Mouse (Mus musculus): ENCODE results near the gene Tcstv1. TPM values are rescaled to one million over a fixed set of nuclear protein-coding genes. Genes with fewer than 3 reads are reported as not detected.
"Not testable (repeated sequence)": the region's sequence is repeated elsewhere in the genome, so short reads cannot be mapped to it uniquely, and the experiment has no call there.

The Tcstv1 gene
- not detected for total RNA-seq (2021)
- long read RNA-seq, experiment 1: 0 reads
- long read RNA-seq, experiment 2: 0 reads

DNA sequence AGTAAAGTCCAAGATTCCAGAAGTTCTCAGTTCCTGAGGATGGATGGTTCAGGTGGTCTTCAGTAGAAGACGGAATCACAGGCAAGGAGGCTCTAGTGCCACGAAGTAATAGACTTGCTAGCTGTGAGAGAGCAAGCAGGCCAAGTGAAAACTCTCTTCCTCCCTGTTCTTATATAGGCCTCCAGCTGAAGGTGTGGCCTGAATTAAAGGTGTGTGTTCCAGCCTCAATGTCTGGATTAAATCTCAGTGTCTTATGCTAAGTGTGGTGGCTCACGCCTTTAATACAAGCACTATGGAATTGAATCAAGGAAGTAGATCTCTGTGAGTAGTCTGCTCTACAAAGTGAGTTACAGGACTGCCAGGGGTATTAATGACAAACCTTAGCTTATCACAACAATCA is at the start of gene Tcstv1:
Tcstv1 (minus strand) TSS at position 101 of the 400 bp plus-strand sequence.
- not testable (repeated sequence) for DNase-seq

GRCm38 (mm10) chr13:119929172-119929571 is 34.6 kb upstream of the Tcstv1 start, which contains the start of gene Gm21761:
Gm21761 (minus strand) TSS chr13:119929272.
- not testable (repeated sequence) for DNase-seq

GRCm38 (mm10) chr13:119924597-119925340 is 30.2 kb upstream of the Tcstv1 start:
- DNase-seq: not testable (repeated sequence)

GRCm38 (mm10) chr13:119916966-119917722 is 22.6 kb upstream of the Tcstv1 start:
- DNase-seq: not testable (repeated sequence)

- DNase-seq: not testable (repeated sequence)
Observed at GRCm38 (mm10) chr13:119916449-119916848, 21.9 kb upstream of the Tcstv1 start.

GRCm38 (mm10) chr13:119898549-119898948 is 4.0 kb upstream of the Tcstv1 start:
- DNase-seq: not testable (repeated sequence)

GRCm38 (mm10) chr13:119886896-119887295 is 7.7 kb downstream of the Tcstv1 start:
- DNase-seq: not testable (repeated sequence)

DNA sequence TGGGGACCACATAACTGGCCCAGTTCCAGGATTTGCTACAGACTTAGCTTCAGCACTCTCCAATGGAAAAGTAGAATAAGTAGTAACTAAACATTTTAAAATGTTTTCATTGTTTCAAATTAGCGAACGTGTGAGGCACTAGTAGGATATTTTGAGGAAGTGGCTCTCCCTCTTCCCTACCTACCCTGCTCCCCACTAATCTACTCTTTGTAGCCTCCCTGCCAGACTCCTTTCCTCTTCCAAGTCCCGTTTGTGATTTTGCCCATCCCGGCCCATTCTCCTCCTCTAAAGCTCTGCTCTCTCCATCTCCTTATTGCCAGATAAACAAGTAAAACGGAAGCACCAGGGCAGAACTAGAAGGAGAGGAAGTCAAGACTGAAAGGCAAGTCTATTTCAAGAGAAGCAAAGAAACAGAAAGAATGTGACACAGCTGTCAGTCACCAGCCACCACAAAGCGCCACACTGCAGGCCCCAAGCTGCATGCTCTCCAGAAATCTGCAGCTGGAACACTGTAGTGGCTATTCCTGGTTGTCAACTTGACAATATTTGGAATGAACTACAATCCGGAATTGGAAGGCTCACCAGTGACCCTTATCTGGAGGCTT is 30.1 kb downstream of the Tcstv1 start:
- DNase-seq: not testable (repeated sequence)

DNA sequence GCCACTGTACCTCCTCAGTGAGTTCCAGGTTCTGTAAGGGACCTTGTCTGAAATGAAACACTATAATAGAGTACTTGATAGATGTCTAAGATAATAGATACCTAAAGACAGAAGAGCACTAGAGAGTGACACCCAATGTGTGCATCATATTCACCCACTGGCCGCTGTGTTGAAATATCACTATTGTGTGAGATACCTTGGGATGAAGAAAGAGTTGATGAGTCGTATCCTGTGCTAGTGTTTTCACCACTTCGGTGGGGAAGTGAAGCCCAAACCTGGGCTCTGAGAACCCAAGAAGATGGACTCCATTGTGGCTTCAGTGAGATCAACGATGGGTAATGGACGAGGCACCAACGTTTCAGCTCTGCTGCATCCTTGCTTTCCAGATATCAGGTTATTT is 32.2 kb downstream of the Tcstv1 start:
- not testable (repeated sequence) for DNase-seq

Other genes starting within 250 kb of the Tcstv1 start
- 100 to 1,000 TPM; 219 to 270 TPM for gene Hmgcs1, start 204.4 kb downstream of the Tcstv1 start, total RNA-seq (2021)
- 1 to 10 TPM; 2.0 to 3.6 TPM for gene Nim1k, start 138.9 kb downstream of the Tcstv1 start, total RNA-seq (2021)
- gene Zfp131, start 103.9 kb downstream of the Tcstv1 start, total RNA-seq (2021): 10 to 100 TPM; 34.6 to 35.1 TPM
- gene AF067063, start 64.6 kb downstream of the Tcstv1 start, total RNA-seq (2021): not detected
- gene D13Ertd608e, start 58.8 kb downstream of the Tcstv1 start, total RNA-seq (2021): not detected
- gene Gm21761, start 34.5 kb upstream of the Tcstv1 start, total RNA-seq (2021): not detected
- not detected for gene B020031M17Rik, start 56.0 kb upstream of the Tcstv1 start, total RNA-seq (2021)
- not detected for gene Gm36079, start 132.2 kb upstream of the Tcstv1 start, total RNA-seq (2021)
- under 1 TPM; 0.36 to 0.45 TPM for gene Gm21188, start 157.4 kb upstream of the Tcstv1 start, total RNA-seq (2021)
- not detected for gene Gm20767, start 245.5 kb upstream of the Tcstv1 start, total RNA-seq (2021)